Mouse (Mus musculus) heart, adult 8-10 months (tissue): Measurements from ENCODE around the gene Cd300lg. TPM values are rescaled to one million over a fixed set of nuclear protein-coding genes. Genes with fewer than 3 reads are reported as not detected.

ENCODE experiments used
- DNase-seq: peaks from one replicate; pipeline ENCODE4 v3.0.0; 2022; ENCODE audit warnings: low spot score
- total RNA-seq, 4 experiments: library from RNA; stranded (reverse); gene quantifications; 2 replicates each; pipeline ENCODE4 v1.2.4; 2022

Cd300lg gene
- total RNA-seq, 4 experiments from 2014 or later: 56.7 to 79.2 (median 64.0) TPM

- DNase-seq: no peak
These were observed 15.2 kb upstream of the Cd300lg start for GRCm38 (mm10) chr11:102025991-102026660.

DNA sequence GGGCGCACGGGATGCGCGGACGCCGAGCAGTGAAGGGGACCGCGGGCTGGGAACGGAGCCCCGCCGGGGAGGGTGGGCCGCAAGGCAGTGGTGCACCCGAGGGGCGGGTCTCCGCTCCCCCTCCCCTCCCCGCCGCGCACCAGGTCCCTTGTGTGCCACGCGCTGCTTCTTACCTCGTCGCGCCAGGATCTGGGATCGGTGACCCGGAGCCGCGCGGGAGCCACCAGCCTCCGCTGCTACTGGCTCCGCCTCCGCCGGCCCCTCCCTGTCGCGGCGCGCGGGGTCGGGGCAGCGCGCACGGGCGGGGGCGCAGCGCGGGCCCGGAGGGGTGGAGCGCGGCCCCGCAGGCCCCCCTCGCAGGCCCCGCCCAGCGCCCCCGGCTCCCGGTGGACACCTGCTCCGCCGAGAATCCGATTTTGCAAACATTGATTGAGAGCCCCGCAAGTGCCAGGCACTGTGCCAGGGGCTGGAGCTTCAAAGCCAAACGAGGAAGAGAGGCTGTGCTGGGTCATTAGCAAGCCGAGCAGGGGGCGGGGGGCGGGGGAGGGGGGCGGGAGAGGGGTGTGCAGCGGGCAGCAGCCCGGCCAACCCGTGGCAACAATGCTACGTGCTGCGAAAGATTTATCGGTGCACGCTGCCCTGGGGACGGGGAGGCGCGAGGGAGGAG is 14.5 kb upstream of the Cd300lg start:
- DNase-seq: peak; percentile 39

- no peak for DNase-seq
These were observed 13.8 kb upstream of the Cd300lg start for GRCm38 (mm10) chr11:102027361-102028017.

GRCm38 (mm10) chr11:102028087-102028816 is 13.1 kb upstream of the Cd300lg start, which contains the start of gene Mpp3:
Mpp3 (minus strand) TSS chr11:102028461.
- DNase-seq: no peak

DNA sequence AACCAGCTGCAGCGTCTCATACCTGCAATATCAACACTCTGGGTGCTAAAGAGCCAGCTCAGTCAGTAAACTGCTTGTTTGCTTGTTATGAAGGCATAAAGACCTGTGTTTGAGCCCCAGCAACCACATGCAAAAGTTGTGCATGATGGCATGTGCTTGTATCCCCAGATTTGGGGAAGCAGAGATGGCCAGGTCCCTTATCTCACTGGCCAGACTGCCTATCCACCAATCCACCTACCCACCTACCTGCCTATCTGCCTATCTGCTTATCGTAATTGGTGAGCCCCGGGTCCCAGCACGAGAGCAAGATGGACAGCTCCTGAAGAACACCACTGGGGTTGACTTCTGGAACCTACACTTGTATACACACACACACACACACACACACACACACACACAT is 12.0 kb upstream of the Cd300lg start:
- DNase-seq: no peak

- no peak for DNase-seq
These were observed 11.3 kb upstream of the Cd300lg start for GRCm38 (mm10) chr11:102029966-102030365.

DNA sequence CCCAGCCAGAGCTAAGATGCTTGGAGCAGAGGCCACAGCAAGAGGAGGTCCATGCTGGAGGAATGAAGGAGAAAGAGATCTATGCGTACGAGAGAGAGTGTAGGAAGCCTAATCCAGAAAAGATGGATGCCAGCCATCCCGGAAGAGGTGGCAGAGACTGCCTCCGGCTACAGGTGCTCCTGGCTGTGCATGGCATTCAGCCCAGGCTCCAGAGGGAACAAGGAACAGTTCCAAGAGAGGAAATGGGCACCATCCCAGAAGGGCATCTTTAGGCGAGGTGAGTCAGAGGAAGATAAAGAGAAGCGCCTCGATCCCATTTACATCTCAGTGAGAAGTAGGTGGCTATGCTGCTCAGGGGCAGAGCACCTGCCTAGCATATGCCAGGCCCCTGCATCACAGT is 10.2 kb upstream of the Cd300lg start:
- DNase-seq: no peak

GRCm38 (mm10) chr11:102033055-102033591 is 8.2 kb upstream of the Cd300lg start:
- no peak for DNase-seq

DNA sequence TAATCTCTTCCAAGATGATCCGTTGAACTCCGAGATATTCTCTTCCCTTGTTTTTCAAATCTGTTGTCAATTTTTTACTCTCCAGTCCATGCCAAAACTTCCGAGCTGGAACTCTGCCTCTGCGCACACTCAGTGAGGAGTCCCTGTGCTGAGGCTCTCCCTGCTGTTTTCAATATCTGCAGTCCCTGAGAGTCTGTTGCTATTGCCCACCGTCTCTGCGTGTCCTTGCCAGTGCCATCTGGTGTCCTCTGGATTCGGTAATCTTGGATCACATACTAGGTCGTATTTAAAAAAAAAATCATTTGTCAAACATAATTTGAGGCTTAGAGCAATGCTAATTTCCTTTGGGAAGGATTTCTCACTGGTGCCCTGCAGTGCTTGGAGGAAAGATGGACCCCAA is 6.4 kb upstream of the Cd300lg start:
- DNase-seq: no peak

- no peak for DNase-seq
These were observed 5.8 kb upstream of the Cd300lg start for GRCm38 (mm10) chr11:102035456-102035960.

GRCm38 (mm10) chr11:102036336-102036735 is 5.0 kb upstream of the Cd300lg start:
- DNase-seq: no peak

- DNase-seq: no peak
These were observed 3.5 kb upstream of the Cd300lg start for GRCm38 (mm10) chr11:102037789-102038188.

DNA sequence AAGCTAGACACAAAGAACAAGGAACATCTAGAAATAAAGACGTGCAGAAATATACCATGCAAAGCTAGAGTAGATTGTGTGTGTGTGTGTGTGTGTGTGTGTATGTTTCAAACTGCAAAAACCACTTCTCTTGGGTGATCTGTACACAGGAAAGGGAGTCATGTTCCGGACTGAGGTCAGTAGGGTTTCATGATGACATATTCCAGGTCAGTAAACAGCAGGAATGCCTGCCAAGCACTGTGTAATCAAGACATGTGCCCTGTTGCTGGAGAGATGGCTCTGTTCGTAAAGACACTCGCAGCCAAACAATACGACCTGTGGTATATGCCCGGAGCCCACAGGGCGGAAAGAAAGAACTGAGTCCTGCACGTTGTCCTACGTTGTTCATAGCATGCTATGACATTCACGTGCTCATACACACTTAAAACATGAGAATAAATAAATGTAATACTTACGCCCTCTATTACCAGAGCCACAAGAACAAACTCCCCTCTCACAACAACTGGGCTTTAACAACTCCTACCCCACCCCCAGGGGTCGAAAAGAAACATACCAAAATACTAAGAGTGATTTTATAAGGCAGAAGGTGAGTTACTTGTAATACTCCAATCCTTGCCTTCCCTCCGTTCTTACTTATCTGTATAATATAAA is 1.7 kb upstream of the Cd300lg start:
- no peak for DNase-seq

- DNase-seq: peak; percentile 92
These were observed 1.2 kb upstream of the Cd300lg start for GRCm38 (mm10) chr11:102040138-102040524.

- no peak for DNase-seq
These were observed 663 bp upstream of the Cd300lg start for GRCm38 (mm10) chr11:102040646-102041045.

GRCm38 (mm10) chr11:102042971-102043370 is 1.7 kb downstream of the Cd300lg start:
- DNase-seq: no peak

DNA sequence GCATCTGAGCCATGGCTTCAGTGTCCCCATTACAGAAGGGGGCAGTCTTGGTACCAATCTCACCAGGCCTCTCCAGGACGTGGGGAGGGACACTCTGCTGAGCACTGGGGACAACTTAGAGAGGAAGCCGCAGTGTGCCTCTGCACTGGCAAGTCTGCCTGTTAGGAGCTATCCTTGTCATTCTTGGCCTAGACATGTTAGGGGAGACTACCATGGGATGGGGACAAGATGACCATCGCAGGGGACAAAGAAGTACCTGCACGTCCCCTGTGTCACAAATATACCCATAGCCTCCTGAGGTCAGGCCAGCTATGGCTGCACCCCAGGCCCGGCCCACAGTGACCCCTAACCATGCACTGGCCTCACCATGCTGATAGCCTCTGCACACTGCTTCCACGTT is 2.1 kb downstream of the Cd300lg start:
- no peak for DNase-seq

DNA sequence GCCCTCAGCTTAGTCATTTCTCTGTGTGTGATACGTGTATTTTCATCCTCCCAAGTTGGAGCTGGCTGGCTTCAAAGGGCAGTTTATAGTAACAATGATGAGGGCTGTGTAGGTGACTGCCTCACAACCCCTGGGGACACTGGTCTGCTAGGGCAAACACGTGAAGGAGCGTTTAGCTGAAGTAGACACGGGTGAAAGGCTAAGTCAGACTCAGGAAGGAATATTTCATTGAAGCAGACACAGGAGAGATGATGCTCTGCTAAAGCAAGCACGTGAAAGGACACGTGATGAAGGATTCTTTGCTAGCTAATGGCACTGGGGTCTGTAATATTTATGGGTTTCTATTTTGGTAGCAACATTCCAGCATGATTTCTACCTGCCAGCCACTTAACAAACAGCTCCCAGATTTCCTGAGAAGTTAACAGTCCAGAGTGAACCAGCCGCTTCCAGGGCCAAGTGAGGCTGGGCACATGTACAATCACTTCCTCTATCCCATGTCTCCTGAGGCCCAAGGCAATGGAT is 3.4 kb downstream of the Cd300lg start:
- no peak for DNase-seq

DNA sequence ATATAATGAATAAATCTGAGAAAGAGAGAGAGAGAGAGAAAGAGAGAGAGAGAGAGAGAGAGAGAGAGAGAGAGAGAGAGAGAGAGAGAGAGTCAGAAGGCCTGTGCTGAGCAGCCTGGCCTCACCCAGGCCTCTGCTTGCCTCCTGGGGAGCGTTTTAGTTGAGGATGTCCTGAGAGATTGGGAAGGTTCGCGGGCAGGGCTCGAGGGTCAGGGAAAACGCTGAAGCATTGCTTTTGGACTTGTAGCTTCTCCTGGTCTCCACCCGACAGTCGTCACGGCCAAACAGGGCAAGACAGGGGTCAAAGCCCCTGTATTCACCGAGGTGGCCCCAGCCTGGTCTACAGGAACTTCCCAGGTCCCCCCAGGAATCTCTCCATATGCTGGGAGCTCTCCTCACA is 5.3 kb downstream of the Cd300lg start:
- DNase-seq: no peak

GRCm38 (mm10) chr11:102049875-102050482 is 8.7 kb downstream of the Cd300lg start:
- peak; percentile 68 for DNase-seq
